Mouse (Mus musculus): ENCODE measurements around the gene Cckbr.

- TF ChIP-seq CTCF (IDR thresholded peaks at IDR 0.05) (no peak), EP300 (IDR thresholded peaks at IDR 0.05) (no peak)
Observed at GRCm38 (mm10) chr7:105510143-105510542, 84.6 kb downstream of the Cckbr start.

All from lung, postnatal 0 days (tissue).